Comparison of ENCODE assay signal across 17 mouse cellular contexts in the genomic region with DNA sequence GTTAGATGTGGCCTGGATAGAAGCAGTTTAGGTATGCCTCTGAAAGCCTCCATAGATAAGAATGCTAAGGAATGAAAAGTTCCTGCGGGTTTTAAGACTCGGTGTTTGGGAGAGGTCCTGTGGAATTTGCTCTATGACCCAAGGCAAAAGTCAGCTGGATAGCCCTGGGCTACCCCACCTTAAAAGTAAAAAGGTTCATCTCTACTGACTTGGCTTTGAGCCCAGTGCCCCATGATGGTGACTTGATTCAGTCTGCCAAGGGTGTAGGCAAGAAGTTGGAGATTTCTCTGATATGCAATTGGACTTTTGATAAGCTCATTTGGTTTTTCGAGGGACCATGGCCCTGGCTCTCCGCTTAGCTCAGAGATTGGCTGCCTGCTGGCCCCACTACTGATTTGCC.
"Had no signal": no experiment of that assay in that cellular context is flagged by ENCODE, and none has a peak within 500 bp of the region (broad histone marks: within the 10 kb centered on the region; RNA-seq: fewer than 3 reads in every experiment).

No protein-coding gene starts in this region.

- H3K9ac ChIP-seq: limb, embryonic 13.5 days; liver, embryonic 12.5 days; liver, embryonic 15.5 days; lung, embryonic 15.5 days had no signal

- H3K36me3 ChIP-seq: limb, embryonic 10.5 days; limb, embryonic 13.5 days; liver, embryonic 12.5 days; liver, embryonic 15.5 days; lung, embryonic 15.5 days; midbrain, embryonic 10.5 days had no signal

- H3K4me2 ChIP-seq: limb, embryonic 13.5 days; liver, embryonic 12.5 days; liver, embryonic 15.5 days; lung, embryonic 15.5 days had no signal

- H3K9me3 ChIP-seq: limb, embryonic 10.5 days; limb, embryonic 13.5 days; liver, embryonic 12.5 days; liver, embryonic 15.5 days; lung, embryonic 15.5 days; megakaryocyte, embryonic 14.5 days; midbrain, embryonic 10.5 days had no signal

- H3K4me3 ChIP-seq: layer of hippocampus, adult 2 months; limb, embryonic 10.5 days; limb, embryonic 13.5 days; liver, embryonic 12.5 days; liver, embryonic 15.5 days; lung, embryonic 15.5 days; megakaryocyte, embryonic 14.5 days; midbrain, embryonic 10.5 days had no signal

- H3K27me3 ChIP-seq: limb, embryonic 13.5 days; liver, embryonic 12.5 days; liver, embryonic 15.5 days; lung, embryonic 15.5 days; megakaryocyte, embryonic 14.5 days had no signal

- H3K4me1 ChIP-seq: limb, embryonic 10.5 days; limb, embryonic 13.5 days; liver, embryonic 15.5 days; lung, embryonic 15.5 days; midbrain, embryonic 10.5 days had no signal

- ATAC-seq: intestine, postnatal 0 days; liver, embryonic 12.5 days had no signal

- H3K27ac ChIP-seq: layer of hippocampus, adult 2 months; limb, embryonic 10.5 days; limb, embryonic 13.5 days; liver, embryonic 12.5 days; liver, embryonic 15.5 days; lung, embryonic 15.5 days; midbrain, embryonic 10.5 days had no signal

- DNase-seq: layer of hippocampus, adult 9-11 months; liver; lung, adult 18-20 months; lung, postnatal 10 days; lung, postnatal 36 days; midbrain, embryonic 14.5 days; thymus, adult 18-20 months; thymus, postnatal 36 days had no signal
